Mouse (Mus musculus) cortical plate, adult 2 months (tissue): Measurements from ENCODE around the gene Stim1.

ENCODE experiments used
- CTCF ChIP-seq: fragments of 200-500 bp; IDR thresholded peaks from 2 replicates; pipeline ENCODE4 v1.5.1; 2011; ENCODE audit warnings: mild to moderate bottlenecking, control low read depth, low read length; ENCODE audit not compliant: insufficient read depth; ENCODE audit errors: extremely low read depth
- POLR2A ChIP-seq: fragments of 200-500 bp; IDR thresholded peaks from 2 replicates; pipeline ENCODE4 v1.6.1; 2011; ENCODE audit warnings: mild to moderate bottlenecking, low read length, control low read depth; ENCODE audit not compliant: insufficient read depth; ENCODE audit errors: extremely low read depth

- TF ChIP-seq POLR2A (no peak), CTCF (no peak)
These were observed 118.4 kb downstream of the Stim1 start for GRCm38 (mm10) chr7:102385973-102386372.
